Mouse (Mus musculus) cerebellum, postnatal 14 days (tissue): ENCODE measurements around the gene Rab25.

Experiments
- DNase-seq, 2 experiments: peaks; one replicate each; pipeline ENCODE4 v3.0.0; 2021; ENCODE audit warnings: mixed read lengths in 2 of 2

The Rab25 gene

GRCm38 (mm10) chr3:88502641-88503504 is 45.2 kb downstream of the Rab25 start:
- peak; percentile 92 to 93 for DNase-seq

GRCm38 (mm10) chr3:88502031-88502571 is 46.0 kb downstream of the Rab25 start:
- DNase-seq: peak; percentile 50 to 54

GRCm38 (mm10) chr3:88501366-88502030 is 46.6 kb downstream of the Rab25 start:
- no peak for DNase-seq

GRCm38 (mm10) chr3:88500655-88501365 is 47.3 kb downstream of the Rab25 start:
- DNase-seq: no peak

GRCm38 (mm10) chr3:88500087-88500486 is 48.0 kb downstream of the Rab25 start:
- DNase-seq: no peak

GRCm38 (mm10) chr3:88499580-88499979 is 48.5 kb downstream of the Rab25 start:
- DNase-seq: no peak

- DNase-seq: peak in 1 of 2 experiments; percentile 50
These were observed 52.2 kb downstream of the Rab25 start for GRCm38 (mm10) chr3:88495741-88496415.

- DNase-seq: no peak
These were observed 53.1 kb downstream of the Rab25 start for GRCm38 (mm10) chr3:88494836-88495628.

- no peak for DNase-seq
These were observed 54.2 kb downstream of the Rab25 start for GRCm38 (mm10) chr3:88493706-88494582.
